Mouse (Mus musculus) forebrain, embryonic 10.5 days (tissue): ENCODE measurements around the gene Slc9a2. TPM values are rescaled to one million over a fixed set of nuclear protein-coding genes. Genes with fewer than 3 reads are reported as not detected.

Experiments
- DNase-seq: peaks from one replicate; pipeline ENCODE4 v3.0.0-alpha.2; 2017; ENCODE audit warnings: low spot score; ENCODE audit errors: extremely low spot score
- H3K27ac ChIP-seq: fragments of 300-500 bp; sonication (generic); 2 replicates; pipeline ENCODE4 v1.5.1; 2016; ENCODE audit warnings: mild to moderate bottlenecking
- H3K27me3 ChIP-seq: fragments of 300-500 bp; sonication (generic); 2 replicates; pipeline ENCODE4 v1.6.1; 2016; ENCODE audit warnings: mild to moderate bottlenecking; ENCODE audit not compliant: poor library complexity, severe bottlenecking
- H3K36me3 ChIP-seq: fragments of 300-500 bp; sonication (generic); replicated peaks from 2 replicates; pipeline ENCODE4 v1.6.1; 2016; ENCODE audit warnings: mild to moderate bottlenecking, moderate library complexity
- H3K4me1 ChIP-seq: fragments of 300-500 bp; sonication (generic); 2 replicates; pipeline ENCODE4 v1.6.1; 2016
- H3K4me3 ChIP-seq: fragments of 300-500 bp; sonication (generic); 2 replicates; pipeline ENCODE4 v1.5.1; 2016; ENCODE audit warnings: mild to moderate bottlenecking, moderate library complexity
- H3K9me3 ChIP-seq: fragments of 300-500 bp; sonication (generic); 2 replicates; pipeline ENCODE4 v1.6.1; 2016; ENCODE audit warnings: mild to moderate bottlenecking, moderate library complexity
- WGBS: fragments of 180-500 bp; shearing (Covaris S2); methylation state at CpG from one replicate; pipeline ENCODE4 v1.1.7; 2016; 5-methylcytosine and 5-hydroxymethylcytosine counted together
- polyA plus RNA-seq: library from polyadenylated mRNA; unstranded; fragments of >200 nt; fragmentation: Nextera tagmentation; extraction: Ambion mirVana; gene quantifications from 2 replicates; pipeline ENCODE4 v1.2.1, GENCODE M21; 2016

Slc9a2 gene
- polyA plus RNA-seq, 1 experiment from 2014 or later, result not detected

DNA sequence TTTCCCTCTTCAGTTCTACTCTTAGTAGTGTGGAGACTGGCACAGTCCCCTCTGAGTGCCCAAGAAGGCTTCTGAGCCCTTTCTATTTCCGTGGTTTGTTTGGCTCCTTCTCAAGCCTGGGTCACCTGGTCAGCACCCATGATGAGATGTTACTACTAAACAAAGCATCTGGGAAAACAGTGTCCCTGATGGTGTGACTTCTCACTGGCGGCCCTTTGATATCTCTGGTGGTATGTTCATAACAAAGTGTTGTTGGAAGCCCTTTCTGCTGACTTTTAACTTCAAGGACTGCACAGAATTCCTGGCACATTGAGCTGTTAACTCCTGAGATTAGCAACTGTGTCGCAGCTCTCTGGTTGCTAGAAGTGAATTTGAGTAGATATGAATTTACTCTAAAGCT is 10.3 kb upstream of the Slc9a2 start:
- no peak for DNase-seq
- Histone ChIP-seq H3K36me3 (no peaks in the 10 kb centered on the region), H3K27ac (no peak overlapping the region), H3K4me3 (no peak overlapping the region), H3K9me3 (peaks cover 3% of the 10 kb centered on the region; the same call in 1 of the 2 replicates), H3K27me3 (no peaks in the 10 kb centered on the region), H3K4me1 (no peaks in the 10 kb centered on the region)
- WGBS, result 84% methylated on average over 3 of the region's 3 CpGs

DNA sequence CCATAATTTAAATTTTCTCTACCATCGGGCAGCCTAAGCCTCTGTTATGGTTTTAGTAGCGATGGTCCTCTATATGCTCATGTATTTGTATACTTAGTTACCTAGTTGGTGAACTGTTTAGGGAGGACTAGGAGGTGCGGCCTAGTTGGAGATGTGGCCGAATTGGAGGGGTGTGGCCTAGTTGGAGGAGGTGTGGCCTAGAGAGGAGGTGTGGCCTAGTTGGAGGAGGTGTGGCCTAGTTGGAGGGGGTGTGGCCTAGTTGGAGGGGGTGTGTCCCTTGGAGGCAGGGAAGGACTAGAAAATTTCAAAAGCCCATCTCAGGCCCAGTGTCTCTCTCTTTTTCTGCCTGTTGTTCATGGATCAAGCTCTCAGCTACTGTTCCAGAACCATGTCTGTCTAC is 8.9 kb upstream of the Slc9a2 start:
- 96% methylated on average over 4 of the region's 4 CpGs for WGBS
- DNase-seq, result no peak
- no peak overlapping the region for H3K4me3 ChIP-seq
- H3K9me3 ChIP-seq, result peaks cover 3% of the 10 kb centered on the region; the same call in 1 of the 2 replicates
- no peaks in the 10 kb centered on the region for H3K27me3 ChIP-seq
- no peak overlapping the region for H3K27ac ChIP-seq
- no peaks in the 10 kb centered on the region for H3K4me1 ChIP-seq
- no peaks in the 10 kb centered on the region for H3K36me3 ChIP-seq

DNA sequence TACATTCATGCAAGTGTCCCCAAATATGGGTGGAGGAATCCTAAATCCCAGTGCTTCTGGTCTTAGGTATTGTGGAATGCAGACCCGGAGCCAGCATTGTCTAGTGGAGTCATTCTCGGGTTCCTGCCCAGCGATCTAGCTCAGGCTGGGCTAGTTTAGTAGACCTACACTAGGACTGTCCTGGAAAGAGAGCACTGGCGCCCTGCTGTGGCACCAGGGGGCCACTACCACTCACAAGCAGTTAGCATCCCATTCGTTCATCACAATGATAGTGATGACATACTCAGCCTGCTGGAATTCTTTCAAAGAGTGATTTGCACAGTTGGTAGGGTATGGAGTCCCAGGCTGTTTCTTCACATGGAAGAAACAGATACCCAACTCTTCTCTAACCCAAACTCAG is 3.1 kb upstream of the Slc9a2 start:
- Histone ChIP-seq H3K27ac (no peak overlapping the region), H3K4me3 (no peak overlapping the region), H3K9me3 (no peaks in the 10 kb centered on the region), H3K36me3 (no peaks in the 10 kb centered on the region), H3K27me3 (peaks cover 49% of the 10 kb centered on the region), H3K4me1 (peaks cover 20% of the 10 kb centered on the region)
- WGBS, result 53% methylated on average over 5 of the region's 5 CpGs
- no peak for DNase-seq

DNA sequence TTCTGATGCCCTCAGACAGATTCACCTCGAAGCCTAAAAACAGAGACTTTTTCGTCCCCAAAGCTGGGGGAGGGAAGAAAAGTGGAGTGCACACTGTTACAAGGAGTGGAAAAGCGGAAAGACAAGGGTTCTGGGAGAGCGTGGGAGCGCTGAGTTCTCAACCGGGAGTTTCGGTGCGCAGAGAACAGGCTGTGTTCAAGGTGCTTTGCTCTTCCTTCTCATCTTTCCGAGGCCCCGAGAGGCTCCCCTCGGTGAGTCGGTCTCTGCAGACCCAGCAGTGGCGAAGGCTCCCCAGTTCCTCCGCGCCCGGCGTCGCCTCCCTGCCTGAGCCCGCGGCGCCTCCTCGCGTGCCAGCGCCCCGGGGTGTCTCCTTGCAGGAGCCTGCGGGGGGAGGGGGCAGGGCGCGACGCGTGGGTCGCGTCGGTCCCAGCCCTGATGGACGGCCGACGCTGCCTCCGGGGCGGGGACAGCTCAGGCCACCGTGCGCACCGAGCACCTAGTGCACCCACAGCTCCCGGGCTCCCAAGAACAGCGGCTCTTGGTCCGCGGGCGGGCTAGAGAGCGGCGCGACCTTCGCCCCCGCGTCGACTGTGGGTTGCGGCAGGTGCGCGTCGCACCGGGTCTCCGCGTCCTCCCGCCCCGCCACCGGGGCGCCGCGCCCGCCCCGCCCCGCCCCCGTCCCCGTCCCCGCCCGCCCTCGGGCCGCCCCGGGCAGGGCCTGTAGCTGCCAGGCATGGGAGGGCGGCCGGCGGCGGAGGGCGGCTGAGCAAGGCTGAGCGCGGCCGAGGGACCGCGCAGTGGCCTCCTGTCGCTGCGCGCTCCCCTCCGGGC is 709 bp downstream of the Slc9a2 start:
- DNase-seq, result peak; percentile 38
- Histone ChIP-seq H3K4me1 (peaks cover 20% of the 10 kb centered on the region), H3K36me3 (no peaks in the 10 kb centered on the region), H3K27ac (peak overlapping the region; percentile 31; the same call in 1 of the 2 replicates), H3K27me3 (peaks cover 74% of the 10 kb centered on the region), H3K4me3 (peak overlapping the region; percentile 67), H3K9me3 (no peaks in the 10 kb centered on the region)
- WGBS, result under 1% methylated on average over 77 of the region's 90 CpGs

DNA sequence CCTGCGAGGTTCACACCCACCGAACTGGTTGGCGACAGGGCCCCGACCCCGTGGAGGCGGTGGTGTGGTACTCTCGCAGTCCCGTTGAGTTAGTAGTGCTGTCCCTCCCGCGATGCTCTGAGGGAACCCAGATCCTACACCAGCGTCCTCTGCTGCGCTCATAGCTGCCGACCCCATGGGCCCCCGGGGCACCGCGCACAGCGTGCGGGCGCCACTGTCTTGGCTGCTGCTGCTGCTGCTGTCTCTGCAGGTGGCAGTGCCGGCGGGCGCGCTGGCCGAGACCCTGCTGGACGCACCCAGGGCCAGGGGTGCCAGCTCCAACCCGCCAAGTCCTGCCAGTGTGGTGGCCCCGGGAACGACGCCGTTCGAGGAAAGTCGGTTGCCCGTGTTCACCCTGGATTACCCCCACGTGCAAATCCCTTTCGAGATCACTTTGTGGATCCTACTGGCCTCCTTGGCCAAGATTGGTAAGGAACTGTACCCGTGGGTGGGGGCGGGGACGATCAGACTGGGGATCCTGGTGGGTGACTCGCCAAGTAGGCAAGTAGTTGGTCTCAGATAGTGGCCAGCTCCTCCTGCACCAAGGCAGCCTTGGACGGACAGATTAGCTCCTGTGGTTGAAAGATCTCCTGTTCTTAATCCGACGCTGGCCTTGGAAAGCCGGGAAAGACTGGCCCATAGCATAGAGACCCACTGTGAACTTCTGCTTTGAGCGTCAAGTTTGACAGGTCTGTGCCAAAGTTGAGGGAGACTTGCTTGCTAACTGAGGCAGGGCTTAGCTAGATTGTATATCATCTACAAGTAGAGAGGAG is 1.5 kb downstream of the Slc9a2 start:
- 3% methylated on average over 44 of the region's 44 CpGs for WGBS

DNA sequence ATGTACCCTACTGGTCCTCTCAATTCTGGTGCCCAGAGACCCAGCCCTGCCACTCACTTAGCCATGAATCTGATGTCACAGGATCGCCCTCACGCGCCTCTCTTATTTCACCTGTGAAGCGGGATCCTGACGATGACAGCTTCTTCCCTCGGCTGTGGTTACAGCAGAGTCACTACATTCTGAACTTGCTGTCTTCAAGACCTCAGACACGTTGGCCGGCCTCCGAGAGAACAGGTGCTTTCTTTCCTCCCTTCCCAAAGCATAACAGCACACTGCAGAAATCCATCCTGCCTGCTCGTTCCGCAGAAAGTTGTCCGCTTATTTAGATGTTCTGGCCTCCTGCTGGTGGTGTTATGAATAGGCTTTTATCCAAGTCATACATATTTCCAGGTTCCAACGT is 13.9 kb downstream of the Slc9a2 start:
- no peak overlapping the region for H3K27ac ChIP-seq
- no peak for DNase-seq
- H3K36me3 ChIP-seq, result no peaks in the 10 kb centered on the region
- 92% methylated on average over 13 of the region's 13 CpGs for WGBS
- no peaks in the 10 kb centered on the region for H3K27me3 ChIP-seq
- H3K4me1 ChIP-seq, result no peaks in the 10 kb centered on the region
- H3K4me3 ChIP-seq, result no peak overlapping the region
- no peaks in the 10 kb centered on the region; the same call in 1 of the 2 replicates for H3K9me3 ChIP-seq

More for the DNA sequence above, 1.5 kb downstream of the Slc9a2 start:
- DNase-seq, result peak; percentile 17
- no peak overlapping the region for H3K27ac ChIP-seq
- H3K4me3 ChIP-seq, result peak overlapping the region; percentile 67
- H3K36me3 ChIP-seq, result no peaks in the 10 kb centered on the region
- no peaks in the 10 kb centered on the region for H3K9me3 ChIP-seq
- H3K27me3 ChIP-seq, result peaks cover 74% of the 10 kb centered on the region
- H3K4me1 ChIP-seq, result peaks cover 20% of the 10 kb centered on the region

DNA sequence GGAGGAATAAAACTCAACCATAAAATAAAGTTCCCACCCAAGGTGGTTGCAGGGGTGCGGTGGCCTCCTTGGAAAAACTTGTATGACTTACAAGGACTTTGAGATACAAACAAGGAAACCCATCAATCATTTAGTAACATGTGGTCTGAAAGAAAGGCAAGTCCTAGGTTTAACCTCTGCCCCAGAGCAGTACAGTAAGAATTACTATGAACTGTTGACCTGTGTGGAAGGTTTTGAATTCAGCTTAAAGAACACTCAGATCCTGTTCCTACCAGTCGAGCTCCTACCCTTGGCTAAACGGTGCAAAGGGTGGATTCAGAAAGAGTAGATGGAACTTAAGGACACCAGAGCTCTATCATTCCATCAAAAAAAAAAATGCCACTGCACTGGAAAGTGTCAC is 16.1 kb downstream of the Slc9a2 start:
- no peak for DNase-seq
- Histone ChIP-seq H3K9me3 (no peaks in the 10 kb centered on the region; the same call in 1 of the 2 replicates), H3K4me1 (no peaks in the 10 kb centered on the region), H3K27me3 (no peaks in the 10 kb centered on the region), H3K36me3 (no peaks in the 10 kb centered on the region), H3K27ac (no peak overlapping the region), H3K4me3 (no peak overlapping the region)
- 90% methylated on average over 3 of the region's 3 CpGs for WGBS

DNA sequence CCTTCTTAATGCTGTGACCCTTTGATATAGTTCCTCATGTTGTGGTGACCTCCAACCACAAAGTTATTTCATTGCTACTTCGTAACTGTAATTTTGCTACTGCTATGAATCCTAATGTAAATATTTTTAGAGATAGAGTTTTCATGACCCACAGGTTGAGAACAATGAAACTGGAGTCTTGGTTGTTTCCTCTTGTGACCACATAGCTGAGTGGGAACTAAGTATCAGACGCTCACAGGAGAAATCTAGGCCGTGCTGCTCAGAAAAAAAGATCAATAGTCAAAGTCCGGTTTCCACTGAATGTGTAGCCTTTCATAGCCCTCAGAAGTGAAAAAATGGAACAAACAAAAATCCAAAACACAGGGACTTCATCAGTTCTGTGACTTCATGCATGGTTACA is 24.7 kb downstream of the Slc9a2 start:
- Histone ChIP-seq H3K36me3 (no peaks in the 10 kb centered on the region), H3K4me3 (no peak overlapping the region), H3K4me1 (no peaks in the 10 kb centered on the region), H3K9me3 (no peaks in the 10 kb centered on the region), H3K27ac (no peak overlapping the region), H3K27me3 (no peaks in the 10 kb centered on the region)
- WGBS, result 91% methylated on average over 4 of the region's 4 CpGs
- DNase-seq, result no peak

DNA sequence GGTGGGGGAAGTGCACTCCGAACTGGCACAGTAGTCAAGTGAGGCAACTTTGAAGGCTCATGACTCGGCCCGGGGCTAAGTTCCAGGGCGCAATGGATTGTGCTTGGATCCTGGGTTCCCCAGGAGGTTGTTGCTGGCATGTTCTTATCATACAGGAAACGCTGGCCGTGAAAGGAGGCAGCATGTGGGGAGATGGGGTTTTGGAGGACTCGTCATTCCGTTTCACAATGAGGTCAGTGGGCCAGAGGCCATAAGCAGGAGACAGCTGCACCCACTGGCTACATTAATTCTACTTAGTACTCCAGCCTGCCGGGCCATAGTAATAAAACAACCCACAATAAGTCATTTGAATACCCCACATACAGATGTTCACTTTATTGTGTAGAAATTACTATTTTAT is 34.6 kb downstream of the Slc9a2 start:
- H3K27me3 ChIP-seq, result no peaks in the 10 kb centered on the region
- H3K36me3 ChIP-seq, result no peaks in the 10 kb centered on the region
- H3K27ac ChIP-seq, result no peak overlapping the region
- no peak overlapping the region for H3K4me3 ChIP-seq
- DNase-seq, result no peak
- H3K4me1 ChIP-seq, result no peaks in the 10 kb centered on the region
- WGBS, result 91% methylated on average over 9 of the region's 9 CpGs
- no peaks in the 10 kb centered on the region for H3K9me3 ChIP-seq

DNA sequence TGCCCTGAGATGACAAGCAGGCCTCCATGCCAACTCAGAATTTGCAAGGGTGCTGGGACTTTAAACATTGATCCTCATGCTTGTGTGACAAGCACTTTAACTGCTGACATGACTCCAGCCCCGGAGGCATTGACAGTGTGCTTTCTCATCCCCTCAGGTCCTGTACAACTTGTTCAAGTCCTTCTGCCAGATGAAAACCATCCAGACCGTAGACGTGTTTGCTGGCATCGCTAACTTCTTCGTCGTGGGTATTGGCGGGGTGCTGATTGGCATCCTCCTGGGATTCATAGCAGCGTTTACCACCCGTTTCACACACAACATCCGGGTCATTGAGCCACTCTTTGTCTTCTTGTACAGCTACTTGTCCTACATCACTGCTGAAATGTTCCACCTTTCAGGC is 45.7 kb downstream of the Slc9a2 start:
- WGBS, result 92% methylated on average over 10 of the region's 10 CpGs
- Histone ChIP-seq H3K4me1 (peaks cover 8% of the 10 kb centered on the region), H3K27me3 (no peaks in the 10 kb centered on the region), H3K36me3 (no peaks in the 10 kb centered on the region), H3K9me3 (no peaks in the 10 kb centered on the region), H3K27ac (no peak overlapping the region), H3K4me3 (no peak overlapping the region)
- no peak for DNase-seq

DNA sequence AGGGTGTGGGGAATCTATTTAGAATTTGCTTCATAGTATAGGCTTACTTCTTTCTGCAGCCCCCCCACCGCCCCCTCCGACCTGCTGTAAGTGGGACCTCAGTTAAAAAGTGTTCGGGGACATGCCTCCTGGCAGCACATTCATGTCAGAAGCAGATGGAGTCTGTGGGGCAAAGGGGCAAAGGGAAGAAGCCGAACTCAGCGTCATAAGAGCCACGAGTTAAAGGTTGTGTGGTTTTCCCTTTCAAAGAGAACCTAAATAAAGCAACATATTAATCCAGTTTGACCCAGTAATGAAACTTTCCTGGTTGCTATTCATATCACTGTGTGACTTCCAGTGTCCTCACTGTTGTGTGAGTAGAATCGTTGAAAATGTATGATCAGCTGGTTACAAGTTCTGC is 47.0 kb downstream of the Slc9a2 start:
- no peaks in the 10 kb centered on the region for H3K36me3 ChIP-seq
- H3K27me3 ChIP-seq, result no peaks in the 10 kb centered on the region
- H3K9me3 ChIP-seq, result no peaks in the 10 kb centered on the region
- WGBS, result 90% methylated on average over 7 of the region's 7 CpGs
- H3K4me1 ChIP-seq, result peaks cover 8% of the 10 kb centered on the region
- H3K4me3 ChIP-seq, result no peak overlapping the region
- no peak for DNase-seq
- no peak overlapping the region for H3K27ac ChIP-seq

DNA sequence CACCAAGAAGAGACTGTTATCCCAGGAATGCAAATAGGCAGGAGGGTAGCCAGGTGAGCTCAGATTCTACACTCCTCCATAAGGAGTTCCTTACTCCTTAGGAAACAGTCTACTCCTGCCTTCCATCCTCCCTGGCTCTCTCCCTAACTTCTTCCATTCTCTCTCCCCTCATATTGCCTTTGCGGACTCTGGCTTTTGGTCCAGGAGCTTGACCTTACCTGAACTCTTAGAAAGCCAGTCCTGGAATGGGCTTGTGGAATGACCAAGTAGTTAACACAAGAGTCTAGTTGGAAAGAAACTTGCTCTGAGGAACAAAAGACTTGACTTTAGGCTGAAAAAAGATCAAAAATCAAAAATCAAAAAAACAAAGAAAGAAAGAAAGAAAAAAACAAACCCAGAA is 48.3 kb downstream of the Slc9a2 start:
- H3K9me3 ChIP-seq, result no peaks in the 10 kb centered on the region
- H3K27ac ChIP-seq, result no peak overlapping the region
- no peak overlapping the region for H3K4me3 ChIP-seq
- DNase-seq, result no peak
- 91% methylated on average over 1 of the region's 1 CpGs for WGBS
- H3K36me3 ChIP-seq, result no peaks in the 10 kb centered on the region
- H3K27me3 ChIP-seq, result no peaks in the 10 kb centered on the region
- H3K4me1 ChIP-seq, result peaks cover 8% of the 10 kb centered on the region

DNA sequence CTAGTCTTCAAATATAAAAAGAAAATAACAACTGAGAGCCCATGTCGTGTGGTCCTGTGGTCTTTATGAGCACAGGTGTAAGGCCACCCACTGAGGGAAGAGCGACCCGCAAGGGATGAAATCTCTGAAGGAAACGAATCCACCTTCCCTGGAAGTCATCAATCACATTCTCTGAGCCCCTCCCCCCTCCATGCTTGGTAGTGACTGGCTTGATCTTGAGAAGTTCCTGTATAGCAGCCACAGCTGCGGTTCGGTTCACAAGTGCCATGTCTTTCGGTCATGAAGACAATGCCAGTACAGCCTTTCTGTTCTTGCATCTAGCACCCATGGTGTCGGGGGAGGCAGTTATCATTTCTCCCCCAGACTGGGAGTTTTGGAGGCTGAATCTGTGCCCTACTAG is 57.3 kb downstream of the Slc9a2 start:
- Histone ChIP-seq H3K36me3 (no peaks in the 10 kb centered on the region), H3K4me1 (peaks cover 3% of the 10 kb centered on the region; the same call in 1 of the 2 replicates), H3K4me3 (no peak overlapping the region), H3K27ac (no peak overlapping the region), H3K27me3 (no peaks in the 10 kb centered on the region), H3K9me3 (no peaks in the 10 kb centered on the region)
- WGBS, result 90% methylated on average over 8 of the region's 8 CpGs
- no peak for DNase-seq
